Mouse (Mus musculus) lung, embryonic 16.5 days (tissue): ENCODE results near the gene Axdnd1. TPM values are rescaled to one million over a fixed set of nuclear protein-coding genes. Genes with fewer than 3 reads are reported as not detected.

Source experiments
- ATAC-seq: fragments of 200-750 bp; cut with Nextera tagmentation; 2 replicates; pipeline ENCODE4 v1.8.0; 2017; ENCODE audit warnings: low read depth, mild to moderate bottlenecking, moderate library complexity
- H3K27ac ChIP-seq: fragments of 300-500 bp; sonication (generic); 2 replicates; pipeline ENCODE4 v1.5.1; 2014; ENCODE audit warnings: mild to moderate bottlenecking, control low read depth, low read length
- H3K27me3 ChIP-seq: fragments of 300-500 bp; sonication (generic); 2 replicates; pipeline ENCODE4 v1.6.1; 2014; ENCODE audit warnings: low read depth, low read length, mixed read lengths; ENCODE audit not compliant: control insufficient read depth, insufficient read depth
- H3K36me3 ChIP-seq: fragments of 300-500 bp; sonication (generic); 2 replicates; pipeline ENCODE4 v1.6.1; 2014; ENCODE audit warnings: low read length; ENCODE audit not compliant: control insufficient read depth, insufficient read depth
- H3K4me1 ChIP-seq: fragments of 300-500 bp; sonication (generic); replicated peaks from 2 replicates; pipeline ENCODE4 v1.6.1; 2014; ENCODE audit warnings: low read length, mixed read lengths; ENCODE audit not compliant: control insufficient read depth, insufficient read depth
- H3K4me2 ChIP-seq: fragments of 300-500 bp; sonication (generic); 2 replicates; pipeline ENCODE4 v1.6.1; 2014; ENCODE audit warnings: low read depth, low read length, control low read depth
- H3K4me3 ChIP-seq: fragments of 300-500 bp; sonication (generic); 2 replicates; pipeline ENCODE4 v1.5.1; 2014; ENCODE audit warnings: mild to moderate bottlenecking, low read length, control low read depth
- H3K9ac ChIP-seq: fragments of 300-500 bp; sonication (generic); 2 replicates; pipeline ENCODE4 v1.6.1; 2014; ENCODE audit warnings: low read length, control low read depth
- H3K9me3 ChIP-seq: fragments of 300-500 bp; sonication (generic); 2 replicates; pipeline ENCODE4 v1.6.1; 2016; ENCODE audit warnings: low read length; ENCODE audit not compliant: control insufficient read depth
- WGBS: fragments of 180-500 bp; shearing (Covaris S2); extraction: QIAGEN DNeasy Blood & Tissue Kit; methylation state at CpG from one replicate; pipeline ENCODE4 v1.1.7; 2014; 5-methylcytosine and 5-hydroxymethylcytosine counted together
- polyA plus RNA-seq: library from polyadenylated mRNA; unstranded; fragments of >200 nt; fragmentation: Nextera tagmentation; extraction: Ambion mirVana; gene quantifications from 2 replicates; pipeline ENCODE4 v1.2.1, GENCODE M21; 2015

Axdnd1 gene
- polyA plus RNA-seq, 1 experiment from 2014 or later = 0.41 TPM

DNA sequence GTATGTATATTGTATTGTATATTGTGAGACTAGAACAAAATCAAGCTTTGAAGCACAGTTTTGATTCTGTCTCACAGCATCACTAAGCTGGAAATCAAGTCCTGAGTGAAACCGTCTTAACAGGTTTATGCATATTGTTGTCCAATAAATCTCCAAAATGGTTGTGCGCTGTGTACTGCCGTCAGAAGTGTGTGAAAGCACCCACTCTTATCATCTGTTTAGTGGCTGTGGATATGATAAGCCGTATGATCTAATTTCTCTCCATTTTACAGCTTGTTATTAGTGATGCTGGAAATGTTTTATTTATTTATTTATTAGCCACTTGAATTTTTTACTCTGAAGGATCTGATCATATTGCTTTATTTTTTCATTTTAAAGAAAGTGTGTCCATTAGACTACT, 34.7 kb downstream of the Axdnd1 start:
- no peak for ATAC-seq
- H3K27ac ChIP-seq = no peak overlapping the region
- no peaks in the 10 kb centered on the region for H3K4me1 ChIP-seq
- H3K9me3 ChIP-seq = no peaks in the 10 kb centered on the region
- H3K27me3 ChIP-seq = no peaks in the 10 kb centered on the region
- no peak overlapping the region for H3K4me3 ChIP-seq
- no peak overlapping the region for H3K9ac ChIP-seq
- H3K36me3 ChIP-seq = no peaks in the 10 kb centered on the region
- no peak overlapping the region for H3K4me2 ChIP-seq
- WGBS = 78% methylated on average over 4 of the region's 4 CpGs

DNA sequence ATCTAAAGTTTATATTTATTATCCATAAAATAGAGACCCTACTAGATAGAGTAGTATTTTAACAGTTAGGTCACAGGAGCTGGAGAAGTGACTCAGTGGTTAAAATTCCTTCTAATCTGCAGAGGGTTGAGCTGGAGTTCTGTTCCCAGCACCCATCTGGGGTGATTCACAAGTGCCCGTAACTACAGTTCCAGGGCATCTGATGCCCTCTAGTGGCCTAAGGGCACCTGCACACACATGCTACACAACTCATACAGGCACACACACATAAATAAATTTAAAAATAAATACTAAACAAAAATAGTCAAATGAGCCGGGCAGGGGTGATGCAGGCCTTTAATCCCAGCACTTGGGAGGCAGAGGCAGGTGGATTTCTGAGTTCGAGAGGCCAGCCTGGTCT, 39.7 kb downstream of the Axdnd1 start:
- Histone ChIP-seq H3K4me1 (no peaks in the 10 kb centered on the region), H3K36me3 (no peaks in the 10 kb centered on the region), H3K27ac (no peak overlapping the region), H3K27me3 (no peaks in the 10 kb centered on the region), H3K4me3 (no peak overlapping the region), H3K4me2 (no peak overlapping the region), H3K9ac (no peak overlapping the region), H3K9me3 (no peaks in the 10 kb centered on the region)
- 88% methylated on average over 3 of the region's 3 CpGs for WGBS
- ATAC-seq = no peak

DNA sequence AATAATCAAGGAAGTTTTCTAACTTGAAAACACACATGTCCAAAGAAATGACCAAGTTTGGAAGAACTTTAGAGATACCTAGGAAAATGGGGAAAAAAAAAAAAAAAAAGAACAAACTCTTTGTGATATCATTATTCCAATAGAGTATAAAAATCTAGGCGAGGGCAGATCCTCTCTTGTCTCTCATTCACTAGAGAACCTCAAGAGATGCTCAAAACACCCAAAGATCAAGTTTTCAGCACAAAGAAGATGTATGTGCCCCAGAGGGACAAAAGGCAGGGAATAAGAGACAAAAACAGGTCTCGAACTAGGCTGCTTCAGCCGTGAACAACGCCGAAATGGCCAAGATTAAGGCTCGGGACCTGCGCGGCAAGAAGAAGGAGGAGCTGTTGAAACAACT, 55.2 kb downstream of the Axdnd1 start, which contains the start of gene Gm2000:
Gene Gm2000, plus strand, starts transcription at position 301 of the 400 bp plus-strand sequence.
- Histone ChIP-seq H3K4me1 (no peaks in the 10 kb centered on the region), H3K27me3 (no peaks in the 10 kb centered on the region), H3K4me3 (no peak within 1 kb of the TSS), H3K4me2 (no peak within 1 kb of the TSS), H3K27ac (no peak within 1 kb of the TSS), H3K9me3 (no peaks in the 10 kb centered on the region), H3K36me3 (no peaks in the 10 kb centered on the region), H3K9ac (no peak within 1 kb of the TSS)
- no peak for ATAC-seq
- WGBS = 86% methylated on average over 8 of the region's 8 CpGs

DNA sequence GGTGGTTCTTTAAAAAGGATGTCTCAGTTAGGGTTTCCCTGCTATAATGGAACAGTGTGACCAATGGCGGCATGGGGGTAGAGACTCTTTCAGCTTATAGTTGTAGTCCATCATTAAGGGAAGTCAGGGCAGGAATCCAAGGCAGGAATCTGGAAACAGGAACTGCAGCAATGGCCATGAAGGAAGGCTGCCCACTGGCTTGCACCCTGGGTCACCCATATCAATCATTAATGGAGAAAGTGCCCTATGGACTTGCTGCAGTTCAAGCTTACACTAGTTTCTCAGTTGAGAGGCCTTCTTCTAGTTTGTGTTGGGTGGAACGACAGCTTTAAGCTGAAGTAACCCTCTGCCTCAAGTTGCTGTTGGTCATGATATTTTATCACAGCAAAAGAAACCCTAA, 68.5 kb downstream of the Axdnd1 start:
- Histone ChIP-seq H3K4me1 (no peaks in the 10 kb centered on the region), H3K4me2 (no peak overlapping the region), H3K36me3 (no peaks in the 10 kb centered on the region), H3K9me3 (no peaks in the 10 kb centered on the region), H3K27me3 (no peaks in the 10 kb centered on the region), H3K9ac (no peak overlapping the region), H3K27ac (no peak overlapping the region), H3K4me3 (no peak overlapping the region)
- no peak for ATAC-seq
- WGBS = 85% methylated on average over 2 of the region's 2 CpGs

DNA sequence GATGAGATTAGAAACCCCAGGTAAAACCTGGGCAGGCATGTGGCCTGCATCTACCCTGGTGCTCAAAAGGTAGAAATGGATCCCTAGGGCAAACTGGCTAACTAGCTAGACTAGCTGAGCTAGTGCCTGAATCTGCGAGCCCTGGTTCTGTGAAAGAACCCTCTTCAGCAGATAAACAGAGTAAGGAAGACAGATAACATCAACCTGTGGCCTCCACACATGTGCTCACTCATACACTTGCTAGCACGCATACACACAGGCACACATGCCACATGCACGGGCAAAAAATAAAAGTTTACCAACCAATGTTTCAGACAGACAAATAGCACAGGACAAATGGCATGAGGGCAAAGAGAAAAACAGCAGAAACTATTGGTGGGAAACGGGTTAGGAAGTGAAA, 70.5 kb downstream of the Axdnd1 start:
- Histone ChIP-seq H3K9ac (no peak overlapping the region), H3K9me3 (no peaks in the 10 kb centered on the region), H3K27ac (no peak overlapping the region), H3K4me1 (no peaks in the 10 kb centered on the region), H3K36me3 (no peaks in the 10 kb centered on the region), H3K4me2 (no peak overlapping the region), H3K27me3 (no peaks in the 10 kb centered on the region), H3K4me3 (no peak overlapping the region)
- ATAC-seq = no peak
- 79% methylated on average over 4 of the region's 4 CpGs for WGBS

DNA sequence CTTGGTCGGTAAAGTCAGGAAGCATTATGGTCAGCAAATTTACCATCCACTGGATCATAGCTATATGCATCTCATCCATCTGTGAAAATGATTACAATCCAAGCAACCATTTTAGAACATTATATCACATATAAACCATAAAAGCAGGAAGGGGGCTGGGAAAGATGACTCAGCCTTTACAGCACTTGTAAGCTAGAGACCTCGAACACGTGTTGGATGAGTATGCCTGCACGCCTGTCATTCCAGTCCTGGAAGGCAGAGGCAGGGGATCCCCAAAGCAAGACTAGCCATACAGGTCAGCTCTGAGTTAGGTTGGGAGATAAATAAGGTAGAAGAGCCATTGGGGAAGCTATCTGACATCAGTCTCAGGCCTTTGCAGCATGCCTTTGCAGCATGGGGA, 71.9 kb downstream of the Axdnd1 start:
- H3K36me3 ChIP-seq = no peaks in the 10 kb centered on the region
- no peaks in the 10 kb centered on the region for H3K27me3 ChIP-seq
- H3K4me2 ChIP-seq = no peak overlapping the region
- H3K9me3 ChIP-seq = no peaks in the 10 kb centered on the region
- no peak overlapping the region for H3K9ac ChIP-seq
- no peak for ATAC-seq
- H3K4me1 ChIP-seq = no peaks in the 10 kb centered on the region
- 71% methylated on average over 4 of the region's 4 CpGs for WGBS
- H3K27ac ChIP-seq = no peak overlapping the region
- H3K4me3 ChIP-seq = no peak overlapping the region

DNA sequence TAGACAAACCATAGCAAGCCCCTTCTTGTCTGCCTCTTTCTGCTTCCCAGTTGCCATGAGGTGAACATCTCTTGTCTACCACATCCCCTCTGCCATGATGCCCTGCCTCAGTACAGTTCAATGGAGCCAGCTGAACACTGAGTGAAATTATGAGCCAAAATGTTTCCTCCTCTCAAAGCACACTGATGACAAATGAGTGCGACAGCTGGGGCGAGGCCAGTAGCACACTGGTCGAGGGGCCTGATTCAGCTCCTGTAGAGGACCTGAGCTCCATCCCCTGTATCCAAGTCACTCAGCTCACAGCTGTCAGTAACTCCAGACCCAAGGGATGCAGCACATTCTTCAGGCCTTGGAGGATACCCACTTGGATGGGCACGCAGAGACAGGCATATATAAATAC, 75.3 kb downstream of the Axdnd1 start:
- Histone ChIP-seq H3K27me3 (no peaks in the 10 kb centered on the region), H3K4me3 (no peak overlapping the region), H3K27ac (no peak overlapping the region), H3K4me2 (no peak overlapping the region), H3K9ac (no peak overlapping the region), H3K9me3 (no peaks in the 10 kb centered on the region), H3K36me3 (no peaks in the 10 kb centered on the region), H3K4me1 (no peaks in the 10 kb centered on the region)
- ATAC-seq = no peak
- 85% methylated on average over 4 of the region's 4 CpGs for WGBS

DNA sequence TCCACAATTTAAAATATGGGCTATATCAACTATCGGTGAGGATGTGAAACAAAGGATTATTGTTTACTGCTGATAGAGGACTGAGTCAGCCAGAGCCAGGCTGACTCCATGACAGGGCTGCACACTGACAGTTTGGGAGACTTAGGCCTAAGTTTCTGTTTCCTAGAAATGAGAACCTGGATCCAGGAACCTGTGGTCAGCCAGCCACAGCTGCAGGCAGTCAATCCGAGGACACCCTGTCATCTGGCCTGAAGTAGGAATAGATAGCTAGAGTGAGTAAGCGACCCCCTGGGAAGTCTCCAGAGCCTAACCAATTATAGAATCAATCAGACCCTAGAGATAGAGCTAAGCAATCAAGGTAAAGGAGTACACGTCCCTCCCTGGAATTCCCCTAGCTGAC, 76.5 kb downstream of the Axdnd1 start:
- Histone ChIP-seq H3K9ac (no peak overlapping the region), H3K4me1 (no peaks in the 10 kb centered on the region), H3K27me3 (no peaks in the 10 kb centered on the region), H3K36me3 (no peaks in the 10 kb centered on the region), H3K4me2 (no peak overlapping the region), H3K4me3 (no peak overlapping the region), H3K9me3 (no peaks in the 10 kb centered on the region), H3K27ac (no peak overlapping the region)
- WGBS = 40% methylated on average over 4 of the region's 4 CpGs
- ATAC-seq = no peak

DNA sequence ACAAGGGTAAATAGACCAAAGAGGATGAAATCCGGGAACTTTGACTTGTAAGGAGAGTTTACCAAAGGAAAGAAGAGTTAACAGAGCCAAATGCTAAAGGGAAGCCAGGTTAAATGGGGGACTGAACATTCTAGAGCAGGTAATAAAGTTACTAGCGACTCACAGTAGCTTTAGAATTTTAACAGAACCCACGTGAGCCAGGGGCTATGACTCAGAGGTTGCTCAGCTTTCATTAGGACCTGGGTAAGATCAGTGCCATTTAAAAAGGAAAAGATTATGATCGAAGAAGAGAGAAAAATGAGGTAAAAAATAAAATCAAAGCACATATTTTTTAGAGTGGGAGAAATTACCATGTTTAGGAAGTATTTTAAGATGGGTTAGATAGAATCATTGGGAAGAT, 80.1 kb downstream of the Axdnd1 start:
- ATAC-seq = no peak

DNA sequence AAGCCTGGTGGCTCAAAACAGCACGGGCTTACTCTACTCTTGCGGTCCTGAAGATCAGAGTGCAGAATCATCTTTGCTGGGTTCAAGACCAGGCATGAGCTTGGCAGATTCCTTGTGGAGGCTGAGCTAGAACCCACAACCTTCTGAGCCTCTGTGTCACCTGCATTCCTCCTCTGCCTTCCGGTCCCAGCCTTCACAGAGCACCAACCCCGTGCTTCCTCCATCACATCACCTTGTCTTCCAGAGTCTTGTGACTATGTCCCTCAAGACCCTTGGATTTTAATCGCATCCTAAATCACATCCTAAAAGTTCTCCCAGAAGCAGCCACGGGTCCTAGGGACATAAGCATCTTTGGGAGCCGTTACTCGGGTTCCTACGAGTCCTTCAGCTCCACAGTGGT, 97.8 kb downstream of the Axdnd1 start:
- 81% methylated on average over 9 of the region's 9 CpGs for WGBS
- ATAC-seq = no peak

More for the DNA sequence above, 80.1 kb downstream of the Axdnd1 start:
- H3K4me2 ChIP-seq = no peak overlapping the region
- no peaks in the 10 kb centered on the region for H3K36me3 ChIP-seq
- H3K27ac ChIP-seq = no peak overlapping the region
- no peak overlapping the region for H3K9ac ChIP-seq
- H3K4me3 ChIP-seq = no peak overlapping the region
- WGBS = 59% methylated on average over 4 of the region's 4 CpGs
- H3K4me1 ChIP-seq = no peaks in the 10 kb centered on the region
- H3K9me3 ChIP-seq = no peaks in the 10 kb centered on the region
- no peaks in the 10 kb centered on the region for H3K27me3 ChIP-seq

More for the DNA sequence above, 97.8 kb downstream of the Axdnd1 start:
- H3K9ac ChIP-seq = no peak overlapping the region
- no peak overlapping the region for H3K27ac ChIP-seq
- no peak overlapping the region for H3K4me2 ChIP-seq
- no peaks in the 10 kb centered on the region for H3K4me1 ChIP-seq
- no peaks in the 10 kb centered on the region for H3K9me3 ChIP-seq
- H3K27me3 ChIP-seq = no peaks in the 10 kb centered on the region
- H3K36me3 ChIP-seq = no peaks in the 10 kb centered on the region
- no peak overlapping the region for H3K4me3 ChIP-seq
